Mouse (Mus musculus) embryonic facial prominence, embryonic 10.5 days (tissue): ENCODE measurements around the gene Pla2g15. TPM values are rescaled to one million over a fixed set of nuclear protein-coding genes. Genes with fewer than 3 reads are reported as not detected.
A peak's percentile ranks its signal among the peaks of the same experiment; 100 is the strongest.

Experiments used
- DNase-seq: peaks from one replicate; pipeline ENCODE4 v3.0.0-alpha.2; 2017; ENCODE audit warnings: low spot score
- H3K27ac ChIP-seq: fragments of 300-500 bp; sonication (generic); replicated peaks from 2 replicates; pipeline ENCODE4 v1.5.1; 2016; ENCODE audit warnings: mild to moderate bottlenecking
- H3K27me3 ChIP-seq: fragments of 300-500 bp; sonication (generic); replicated peaks from 2 replicates; pipeline ENCODE4 v1.6.1; 2016; ENCODE audit warnings: low read depth, mild to moderate bottlenecking; ENCODE audit not compliant: poor library complexity, severe bottlenecking
- H3K36me3 ChIP-seq: fragments of 300-500 bp; sonication (generic); replicated peaks from 2 replicates; pipeline ENCODE4 v1.6.1; 2016; ENCODE audit warnings: mild to moderate bottlenecking, moderate library complexity
- H3K4me1 ChIP-seq: fragments of 300-500 bp; sonication (generic); 2 replicates; pipeline ENCODE4 v1.6.1; 2016
- H3K4me3 ChIP-seq: fragments of 300-500 bp; sonication (generic); 2 replicates; pipeline ENCODE4 v1.5.1; 2016; ENCODE audit warnings: mild to moderate bottlenecking, moderate library complexity
- H3K9me3 ChIP-seq: fragments of 300-500 bp; sonication (generic); 2 replicates; pipeline ENCODE4 v1.6.1; 2016; ENCODE audit warnings: mild to moderate bottlenecking
- WGBS: fragments of 180-500 bp; shearing (Covaris S2); methylation state at CpG from one replicate; pipeline ENCODE4 v1.1.7; 2016; 5-methylcytosine and 5-hydroxymethylcytosine counted together
- polyA plus RNA-seq: library from polyadenylated mRNA; unstranded; fragments of >200 nt; fragmentation: Nextera tagmentation; extraction: Ambion mirVana; gene quantifications from 2 replicates; pipeline ENCODE4 v1.2.1, GENCODE M21; 2016

Gene Pla2g15
- polyA plus RNA-seq, 1 experiment from 2014 or later: 12.8 TPM

- Histone ChIP-seq H3K4me1 (peaks cover 7% of the 10 kb centered on the region; the same call in 1 of the 2 replicates), H3K27ac (no peak overlapping the region), H3K4me3 (no peak overlapping the region), H3K9me3 (no peaks in the 10 kb centered on the region), H3K27me3 (peaks cover 22% of the 10 kb centered on the region), H3K36me3 (peaks cover 79% of the 10 kb centered on the region)
- no peak for DNase-seq
These were observed 20.8 kb upstream of the Pla2g15 start for GRCm38 (mm10) chr8:106129232-106129930.

GRCm38 (mm10) chr8:106129997-106130396 is 20.2 kb upstream of the Pla2g15 start:
- Histone ChIP-seq H3K9me3 (no peaks in the 10 kb centered on the region), H3K4me3 (no peak overlapping the region), H3K27ac (no peak overlapping the region), H3K36me3 (peaks cover 79% of the 10 kb centered on the region), H3K27me3 (peaks cover 28% of the 10 kb centered on the region), H3K4me1 (peaks cover 13% of the 10 kb centered on the region)
- DNase-seq: no peak
- 83% methylated on average over 2 of the region's 2 CpGs for WGBS

- H3K27ac ChIP-seq: no peak overlapping the region
- no peaks in the 10 kb centered on the region for H3K9me3 ChIP-seq
- no peak overlapping the region for H3K4me3 ChIP-seq
- H3K36me3 ChIP-seq: peaks cover 79% of the 10 kb centered on the region
- WGBS: 87% methylated on average over 2 of the region's 2 CpGs
- H3K4me1 ChIP-seq: peaks cover 18% of the 10 kb centered on the region
- H3K27me3 ChIP-seq: peaks cover 33% of the 10 kb centered on the region
- no peak for DNase-seq
These were observed 19.7 kb upstream of the Pla2g15 start for GRCm38 (mm10) chr8:106130505-106130904.

GRCm38 (mm10) chr8:106131021-106131420 is 19.2 kb upstream of the Pla2g15 start:
- 90% methylated on average over 4 of the region's 4 CpGs for WGBS
- H3K4me1 ChIP-seq: peaks cover 23% of the 10 kb centered on the region
- no peak overlapping the region for H3K4me3 ChIP-seq
- DNase-seq: no peak
- H3K9me3 ChIP-seq: no peaks in the 10 kb centered on the region
- H3K27ac ChIP-seq: no peak overlapping the region
- peaks cover 77% of the 10 kb centered on the region for H3K36me3 ChIP-seq
- H3K27me3 ChIP-seq: peaks cover 38% of the 10 kb centered on the region

GRCm38 (mm10) chr8:106131488-106132222 is 18.5 kb upstream of the Pla2g15 start:
- Histone ChIP-seq H3K4me3 (no peak overlapping the region), H3K9me3 (no peaks in the 10 kb centered on the region), H3K27me3 (peaks cover 44% of the 10 kb centered on the region), H3K36me3 (peaks cover 71% of the 10 kb centered on the region), H3K27ac (no peak overlapping the region), H3K4me1 (peaks cover 30% of the 10 kb centered on the region)
- DNase-seq: no peak
- WGBS: 90% methylated on average over 7 of the region's 7 CpGs

- 91% methylated on average over 11 of the region's 11 CpGs for WGBS
- Histone ChIP-seq H3K36me3 (peaks cover 64% of the 10 kb centered on the region), H3K4me1 (peaks cover 37% of the 10 kb centered on the region), H3K27me3 (peaks cover 51% of the 10 kb centered on the region), H3K4me3 (no peak overlapping the region), H3K27ac (no peak overlapping the region), H3K9me3 (no peaks in the 10 kb centered on the region)
- no peak for DNase-seq
These were observed 17.8 kb upstream of the Pla2g15 start for GRCm38 (mm10) chr8:106132356-106132755.

- H3K27me3 ChIP-seq: peaks cover 63% of the 10 kb centered on the region
- DNase-seq: no peak
- peaks cover 54% of the 10 kb centered on the region for H3K36me3 ChIP-seq
- H3K27ac ChIP-seq: no peak overlapping the region
- no peaks in the 10 kb centered on the region for H3K9me3 ChIP-seq
- WGBS: 72% methylated on average over 13 of the region's 13 CpGs
- no peak overlapping the region for H3K4me3 ChIP-seq
- peaks cover 48% of the 10 kb centered on the region for H3K4me1 ChIP-seq
These were observed 16.7 kb upstream of the Pla2g15 start for GRCm38 (mm10) chr8:106133526-106133925.

- Histone ChIP-seq H3K4me3 (no peak overlapping the region), H3K27ac (no peak overlapping the region), H3K27me3 (peaks cover 67% of the 10 kb centered on the region), H3K36me3 (peaks cover 50% of the 10 kb centered on the region), H3K4me1 (peaks cover 51% of the 10 kb centered on the region), H3K9me3 (no peaks in the 10 kb centered on the region)
- DNase-seq: no peak
- 78% methylated on average over 6 of the region's 6 CpGs for WGBS
These were observed 16.3 kb upstream of the Pla2g15 start for GRCm38 (mm10) chr8:106133946-106134345.

GRCm38 (mm10) chr8:106134751-106135571 is 15.2 kb upstream of the Pla2g15 start:
- peak overlapping the region; percentile 48; the same call in 1 of the 2 replicates for H3K27ac ChIP-seq
- peak overlapping the region; percentile 65 for H3K4me3 ChIP-seq
- no peaks in the 10 kb centered on the region for H3K9me3 ChIP-seq
- WGBS: 21% methylated on average over 14 of the region's 14 CpGs
- peak; percentile 65 for DNase-seq
- peaks cover 39% of the 10 kb centered on the region for H3K36me3 ChIP-seq
- peaks cover 51% of the 10 kb centered on the region for H3K4me1 ChIP-seq
- H3K27me3 ChIP-seq: peaks cover 77% of the 10 kb centered on the region

- WGBS: 7% methylated on average over 19 of the region's 19 CpGs
- peak overlapping the region; percentile 73; the same call in 1 of the 2 replicates for H3K27ac ChIP-seq
- H3K36me3 ChIP-seq: peaks cover 32% of the 10 kb centered on the region
- no peaks in the 10 kb centered on the region for H3K9me3 ChIP-seq
- peak overlapping the region; percentile 65 for H3K4me3 ChIP-seq
- DNase-seq: peak; percentile 38
- H3K27me3 ChIP-seq: peaks cover 84% of the 10 kb centered on the region
- H3K4me1 ChIP-seq: peaks cover 51% of the 10 kb centered on the region
These were observed 14.5 kb upstream of the Pla2g15 start for GRCm38 (mm10) chr8:106135672-106136071.

GRCm38 (mm10) chr8:106136156-106137130 is 13.8 kb upstream of the Pla2g15 start, which contains the start of gene Esrp2:
Esrp2 (minus strand) TSS chr8:106136974.
- H3K4me1 ChIP-seq: peaks cover 54% of the 10 kb centered on the region
- H3K27ac ChIP-seq: peak within 1 kb of the TSS; percentile 74
- H3K4me3 ChIP-seq: peak within 1 kb of the TSS; percentile 65
- peak; percentile 75 for DNase-seq
- peaks cover 84% of the 10 kb centered on the region for H3K27me3 ChIP-seq
- no peaks in the 10 kb centered on the region for H3K9me3 ChIP-seq
- H3K36me3 ChIP-seq: peaks cover 25% of the 10 kb centered on the region
- WGBS: 1% methylated on average over 86 of the region's 86 CpGs
